Comparison of ENCODE assay signal across 11 mouse cellular contexts in genomic region chr4:88838828-88839227, GRCm38 (mm10). TPM values are rescaled to one million over a fixed set of nuclear protein-coding genes. Genes with fewer than 3 reads are reported as not detected.
DNase-seq lines count a peak whose midpoint lies in the region; ATAC-seq and TF ChIP-seq lines count a peak whose summit lies in the region.
"Had no signal": no experiment of that assay in that cellular context is flagged by ENCODE, and none has a peak within 500 bp of the region (broad histone marks: within the 10 kb centered on the region; RNA-seq: fewer than 3 reads in every experiment).

No protein-coding gene starts in this region.

- H3K4me2 ChIP-seq in forebrain, postnatal 0 days (ENCODE audit: low read depth), result no peak overlapping the region
- no peak overlapping the region for H3K4me2 ChIP-seq in forebrain, embryonic 12.5 days
- H3K4me2 ChIP-seq in liver, embryonic 14.5 days (ENCODE audit: low read depth), result no peak overlapping the region
- no peak overlapping the region for H3K4me2 ChIP-seq in liver, embryonic 12.5 days
- H3K4me2 ChIP-seq in forebrain, embryonic 16.5 days (ENCODE audit: low read length), result no peak overlapping the region

- no peaks in the 10 kb centered on the region for H3K9me3 ChIP-seq in forebrain, postnatal 0 days (ENCODE audit: low read length)
- H3K9me3 ChIP-seq in forebrain, embryonic 12.5 days, result no peaks in the 10 kb centered on the region
- no peaks in the 10 kb centered on the region for H3K9me3 ChIP-seq in liver, embryonic 14.5 days (ENCODE audit: control insufficient read depth, low read length)
- no peaks in the 10 kb centered on the region for H3K9me3 ChIP-seq in liver, embryonic 12.5 days (replicated peaks)
- no peaks in the 10 kb centered on the region for H3K9me3 ChIP-seq in E14TG2a.4 (ENCODE audit: low read length)
- H3K9me3 ChIP-seq in forebrain, embryonic 16.5 days (ENCODE audit: control insufficient read depth, low read length), result no peaks in the 10 kb centered on the region

- H3K36me3 ChIP-seq in forebrain, postnatal 0 days (ENCODE audit: insufficient read depth), result no peaks in the 10 kb centered on the region
- H3K36me3 ChIP-seq in forebrain, embryonic 12.5 days (replicated peaks), result no peaks in the 10 kb centered on the region
- no peaks in the 10 kb centered on the region for H3K36me3 ChIP-seq in liver, embryonic 14.5 days (replicated peaks; ENCODE audit: control insufficient read depth, insufficient read depth, low read depth)
- no peaks in the 10 kb centered on the region for H3K36me3 ChIP-seq in liver, embryonic 12.5 days
- no peaks in the 10 kb centered on the region for H3K36me3 ChIP-seq in E14TG2a.4 (ENCODE audit: insufficient read depth, low read length)
- H3K36me3 ChIP-seq in forebrain, embryonic 16.5 days (ENCODE audit: control insufficient read depth, insufficient read depth), result no peaks in the 10 kb centered on the region

- WGBS in forebrain, postnatal 0 days, result 41% methylated on average over 3 of the region's 3 CpGs
- WGBS in forebrain, embryonic 12.5 days, result 52% methylated on average over 3 of the region's 3 CpGs
- 27% methylated on average over 3 of the region's 3 CpGs for WGBS in liver, embryonic 14.5 days (ENCODE audit: insufficient replicate concordance)
- WGBS in liver, embryonic 12.5 days (ENCODE audit: insufficient replicate concordance), result 28% methylated on average over 3 of the region's 3 CpGs
- WGBS in forebrain, embryonic 16.5 days, result 44% methylated on average over 3 of the region's 3 CpGs

- H3K4me3 ChIP-seq in forebrain, postnatal 0 days (ENCODE audit: low read depth, low read length), result no peak overlapping the region
- H3K4me3 ChIP-seq in forebrain, embryonic 12.5 days (replicated peaks), result no peak overlapping the region
- H3K4me3 ChIP-seq in liver, embryonic 14.5 days (ENCODE audit: insufficient read depth in 1 of 2, low read depth in 2 of 2, low read length in 2 of 2), result no peak overlapping the region
- no peak overlapping the region for H3K4me3 ChIP-seq in liver, embryonic 12.5 days
- H3K4me3 ChIP-seq in E14TG2a.4 (replicated peaks; ENCODE audit: low read length), result no peak overlapping the region
- no peak overlapping the region for H3K4me3 ChIP-seq in forebrain, embryonic 16.5 days (replicated peaks; ENCODE audit: low read length)

- no peak for DNase-seq in forebrain, postnatal 0 days
- DNase-seq in liver, embryonic 14.5 days (ENCODE audit: low read depth in 3 of 3, low spot score in 3 of 3), result no peak
- peak; percentile 9 for DNase-seq in lung, postnatal 36 days
- DNase-seq in adrenal gland, adult 18-20 months (ENCODE audit: low spot score in 2 of 2), result no peak

- H3K27me3 ChIP-seq in forebrain, postnatal 0 days (ENCODE audit: insufficient read depth, low read length), result no peaks in the 10 kb centered on the region
- no peaks in the 10 kb centered on the region for H3K27me3 ChIP-seq in forebrain, embryonic 12.5 days
- H3K27me3 ChIP-seq in liver, embryonic 14.5 days (ENCODE audit: control insufficient read depth, insufficient read depth, low read length), result no peaks in the 10 kb centered on the region
- 0 out of 2 replicates have a peak, but pooled peaks cover 8% of the 10 kb centered on the region for H3K27me3 ChIP-seq in liver, embryonic 12.5 days (replicated peaks)
- H3K27me3 ChIP-seq in E14TG2a.4 (ENCODE audit: insufficient read depth, low read length), result 0 out of 2 replicates have a peak, but pooled peaks cover 6% of the 10 kb centered on the region
- H3K27me3 ChIP-seq in forebrain, embryonic 16.5 days (replicated peaks; ENCODE audit: control insufficient read depth, insufficient read depth, low read length), result no peaks in the 10 kb centered on the region

- TF ChIP-seq EP300 in liver, embryonic 14.5 days (IDR thresholded peaks at IDR 0.05; ENCODE audit: low read depth), result no peak

- TF ChIP-seq CTCF in forebrain, postnatal 0 days (IDR thresholded peaks at IDR 0.05; ENCODE audit: low read depth), result peak; percentile 58
- peak; percentile 41; the same call in 1 of the 2 replicates for TF ChIP-seq CTCF in liver, embryonic 14.5 days (IDR thresholded peaks at IDR 0.05; ENCODE audit: low read depth)
- peak; percentile 60 for TF ChIP-seq CTCF in E14TG2a.4 (conservative IDR thresholded peaks at IDR 0.05; ENCODE audit: low read length)

- no peak overlapping the region for H3K27ac ChIP-seq in forebrain, postnatal 0 days (ENCODE audit: low read depth, low read length)
- no peak overlapping the region for H3K27ac ChIP-seq in forebrain, embryonic 12.5 days
- no peak overlapping the region for H3K27ac ChIP-seq in liver, embryonic 14.5 days
- H3K27ac ChIP-seq in liver, embryonic 12.5 days, result no peak overlapping the region
- no peak overlapping the region for H3K27ac ChIP-seq in forebrain, embryonic 16.5 days (ENCODE audit: low read length)

- H3K4me1 ChIP-seq in forebrain, postnatal 0 days (ENCODE audit: insufficient read depth), result no peaks in the 10 kb centered on the region
- no peaks in the 10 kb centered on the region for H3K4me1 ChIP-seq in forebrain, embryonic 12.5 days
- H3K4me1 ChIP-seq in liver, embryonic 14.5 days (replicated peaks; ENCODE audit: control insufficient read depth in 2 of 2, insufficient read depth in 2 of 2, low read length in 1 of 2), result no peaks in the 10 kb centered on the region
- no peaks in the 10 kb centered on the region for H3K4me1 ChIP-seq in liver, embryonic 12.5 days
- H3K4me1 ChIP-seq in E14TG2a.4 (replicated peaks; ENCODE audit: low read depth, low read length), result no peaks in the 10 kb centered on the region
- no peaks in the 10 kb centered on the region for H3K4me1 ChIP-seq in forebrain, embryonic 16.5 days (replicated peaks; ENCODE audit: control insufficient read depth, insufficient read depth, low read length)

- ATAC-seq in forebrain, postnatal 0 days, result no peak
- no peak for ATAC-seq in forebrain, embryonic 12.5 days (ENCODE audit: low FRiP score)
- ATAC-seq in liver, embryonic 14.5 days (ENCODE audit: insufficient read depth), result no peak
- no peak for ATAC-seq in liver, embryonic 12.5 days
- ATAC-seq in forebrain, embryonic 16.5 days, result no peak

- H3K9ac ChIP-seq in forebrain, postnatal 0 days, result no peak overlapping the region
- no peak overlapping the region for H3K9ac ChIP-seq in forebrain, embryonic 12.5 days
- no peak overlapping the region for H3K9ac ChIP-seq in liver, embryonic 14.5 days (replicated peaks)
- no peak overlapping the region for H3K9ac ChIP-seq in liver, embryonic 12.5 days
- H3K9ac ChIP-seq in forebrain, embryonic 16.5 days (replicated peaks; ENCODE audit: low read depth, low read length), result no peak overlapping the region

RNA-seq across cellular contexts. Expression of gene Ifna4, which starts 2.8 kb away (rescaled TPM):
- total RNA-seq in forebrain, postnatal 0 days (2014; rRNA removed), result not detected in 2 replicates
- polyA plus RNA-seq in forebrain, postnatal 0 days (2015; fragmentation: Nextera tagmentation; extraction: Ambion mirVana), result not detected in 2 replicates
- not detected in 2 replicates for polyA plus RNA-seq in forebrain, embryonic 12.5 days (2016; fragmentation: Nextera tagmentation; extraction: Ambion mirVana)
- polyA plus RNA-seq in liver, embryonic 14.5 days (2012; rRNA removed), result not detected in 2 replicates
- not detected in 2 replicates for polyA plus RNA-seq in liver, embryonic 14.5 days (2014; fragmentation: Nextera tagmentation; extraction: Ambion mirVana)
- polyA plus RNA-seq in liver, embryonic 12.5 days (2016; fragmentation: Nextera tagmentation; extraction: Ambion mirVana), result not detected in 2 replicates
- polyA plus RNA-seq in forebrain, embryonic 16.5 days (2015; fragmentation: Nextera tagmentation; extraction: Ambion mirVana), result not detected in 2 replicates
- total RNA-seq in adrenal gland, adult 18-20 months (2021), result not detected
- total RNA-seq: hematopoietic stem cell, adult 5-6 weeks; left cerebral cortex, postnatal 25 days had no signal
- polyA plus RNA-seq: spleen, adult 2 months had no signal

RNA-seq across cellular contexts. Expression of gene Ifna5, which starts 3.5 kb away (rescaled TPM):
- total RNA-seq in forebrain, postnatal 0 days (2014; rRNA removed), result not detected in 2 replicates
- not detected in 2 replicates for polyA plus RNA-seq in forebrain, postnatal 0 days (2015; fragmentation: Nextera tagmentation; extraction: Ambion mirVana)
- polyA plus RNA-seq in forebrain, embryonic 12.5 days (2016; fragmentation: Nextera tagmentation; extraction: Ambion mirVana), result not detected in 2 replicates
- polyA plus RNA-seq in liver, embryonic 14.5 days (2012; rRNA removed), result not detected in 2 replicates
- polyA plus RNA-seq in liver, embryonic 14.5 days (2014; fragmentation: Nextera tagmentation; extraction: Ambion mirVana), result not detected in 2 replicates
- polyA plus RNA-seq in liver, embryonic 12.5 days (2016; fragmentation: Nextera tagmentation; extraction: Ambion mirVana), result not detected in 2 replicates
- polyA plus RNA-seq in forebrain, embryonic 16.5 days (2015; fragmentation: Nextera tagmentation; extraction: Ambion mirVana), result not detected in 2 replicates
- not detected for total RNA-seq in adrenal gland, adult 18-20 months (2021)
- total RNA-seq: hematopoietic stem cell, adult 5-6 weeks; left cerebral cortex, postnatal 25 days had no signal
- polyA plus RNA-seq: spleen, adult 2 months had no signal

RNA-seq across cellular contexts. Expression of gene Ifna1, which starts 11.1 kb away (rescaled TPM):
- not detected in 2 replicates for total RNA-seq in forebrain, postnatal 0 days (2014; rRNA removed)
- not detected in 2 replicates for polyA plus RNA-seq in forebrain, postnatal 0 days (2015; fragmentation: Nextera tagmentation; extraction: Ambion mirVana)
- polyA plus RNA-seq in forebrain, embryonic 12.5 days (2016; fragmentation: Nextera tagmentation; extraction: Ambion mirVana), result not detected in 2 replicates
- polyA plus RNA-seq in liver, embryonic 14.5 days (2012; rRNA removed), result not detected in 2 replicates
- polyA plus RNA-seq in liver, embryonic 14.5 days (2014; fragmentation: Nextera tagmentation; extraction: Ambion mirVana), result not detected in 2 replicates
- polyA plus RNA-seq in liver, embryonic 12.5 days (2016; fragmentation: Nextera tagmentation; extraction: Ambion mirVana), result not detected in 2 replicates
- polyA plus RNA-seq in forebrain, embryonic 16.5 days (2015; fragmentation: Nextera tagmentation; extraction: Ambion mirVana), result not detected in 2 replicates
- not detected for total RNA-seq in adrenal gland, adult 18-20 months (2021)
- total RNA-seq: hematopoietic stem cell, adult 5-6 weeks; left cerebral cortex, postnatal 25 days had no signal
- polyA plus RNA-seq: spleen, adult 2 months had no signal

RNA-seq across cellular contexts. Expression of gene Ifna6, which starts 11.6 kb away (rescaled TPM):
- not detected in 2 replicates for total RNA-seq in forebrain, postnatal 0 days (2014; rRNA removed)
- polyA plus RNA-seq in forebrain, postnatal 0 days (2015; fragmentation: Nextera tagmentation; extraction: Ambion mirVana), result not detected in 2 replicates
- polyA plus RNA-seq in forebrain, embryonic 12.5 days (2016; fragmentation: Nextera tagmentation; extraction: Ambion mirVana), result not detected in 2 replicates
- polyA plus RNA-seq in liver, embryonic 14.5 days (2012; rRNA removed), result not detected in 2 replicates
- polyA plus RNA-seq in liver, embryonic 14.5 days (2014; fragmentation: Nextera tagmentation; extraction: Ambion mirVana), result not detected in 2 replicates
- not detected in 2 replicates for polyA plus RNA-seq in liver, embryonic 12.5 days (2016; fragmentation: Nextera tagmentation; extraction: Ambion mirVana)
- not detected in 2 replicates for polyA plus RNA-seq in forebrain, embryonic 16.5 days (2015; fragmentation: Nextera tagmentation; extraction: Ambion mirVana)
- not detected for total RNA-seq in adrenal gland, adult 18-20 months (2021)
- total RNA-seq: hematopoietic stem cell, adult 5-6 weeks; left cerebral cortex, postnatal 25 days had no signal
- polyA plus RNA-seq: spleen, adult 2 months had no signal

RNA-seq across cellular contexts. Expression of gene Ifna11, which starts 19.1 kb away (rescaled TPM):
- total RNA-seq in forebrain, postnatal 0 days (2014; rRNA removed), result not detected in 2 replicates
- polyA plus RNA-seq in forebrain, postnatal 0 days (2015; fragmentation: Nextera tagmentation; extraction: Ambion mirVana), result not detected in 2 replicates
- not detected in 2 replicates for polyA plus RNA-seq in forebrain, embryonic 12.5 days (2016; fragmentation: Nextera tagmentation; extraction: Ambion mirVana)
- not detected in 2 replicates for polyA plus RNA-seq in liver, embryonic 14.5 days (2012; rRNA removed)
- not detected in 2 replicates for polyA plus RNA-seq in liver, embryonic 14.5 days (2014; fragmentation: Nextera tagmentation; extraction: Ambion mirVana)
- not detected in 2 replicates for polyA plus RNA-seq in liver, embryonic 12.5 days (2016; fragmentation: Nextera tagmentation; extraction: Ambion mirVana)
- polyA plus RNA-seq in forebrain, embryonic 16.5 days (2015; fragmentation: Nextera tagmentation; extraction: Ambion mirVana), result not detected in 2 replicates
- not detected for total RNA-seq in adrenal gland, adult 18-20 months (2021)
- total RNA-seq: hematopoietic stem cell, adult 5-6 weeks; left cerebral cortex, postnatal 25 days had no signal
- polyA plus RNA-seq: spleen, adult 2 months had no signal
